In the genomic region with DNA sequence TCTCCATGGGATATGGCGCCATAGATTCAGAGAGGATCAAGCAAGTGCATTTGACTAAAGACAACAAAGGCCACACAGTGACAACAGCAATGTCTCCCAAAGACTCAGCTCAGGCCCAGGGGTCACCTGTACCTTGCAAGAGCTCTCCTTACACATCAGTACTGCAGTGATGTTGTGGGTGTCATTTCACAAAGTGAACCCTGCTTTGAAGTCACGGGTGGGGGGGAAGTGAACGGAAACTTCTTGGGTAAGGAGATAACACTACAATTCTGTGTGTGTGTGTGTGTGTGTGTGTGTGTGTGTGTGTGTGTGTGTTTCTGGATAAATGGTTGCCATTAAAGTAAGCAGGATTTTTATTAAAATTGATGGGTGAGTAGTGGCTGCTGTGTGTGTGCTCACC, we compare ENCODE assay signal across 27 mouse cellular contexts. TPM values are rescaled to one million over a fixed set of nuclear protein-coding genes. Genes with fewer than 3 reads are reported as not detected.
A peak's percentile ranks its signal among the peaks of the same experiment; 100 is the strongest.
DNase-seq lines count a peak whose midpoint lies in the region; ATAC-seq lines count a peak whose summit lies in the region.
"Had no signal": no experiment of that assay in that cellular context is flagged by ENCODE, and none has a peak within 500 bp of the region (broad histone marks: within the 10 kb centered on the region; RNA-seq: fewer than 3 reads in every experiment).

No protein-coding gene starts in this region.

- peak; percentile 68 for DNase-seq in CD4-positive, CD25-positive, alpha-beta regulatory T cell, adult 2 months (ENCODE audit: low read depth, low spot score)
- peak; percentile 41 for DNase-seq in T-cell, adult 2 months (ENCODE audit: low spot score)
- peak; percentile 59 for DNase-seq in induced T-regulatory cell, adult 2 months (ENCODE audit: low read depth)
- peak; percentile 75 for DNase-seq in naive thymus-derived CD4-positive, alpha-beta T cell, adult 2 months (ENCODE audit: low read depth)
- DNase-seq in lung, postnatal 10 days: no peak
- DNase-seq in liver, embryonic 11.5 days (ENCODE audit: low spot score): no peak
- DNase-seq in layer of hippocampus, adult 9-11 months: no peak
- no peak for DNase-seq in gastrocnemius, postnatal 4 days (ENCODE audit: low spot score in 2 of 2)
- DNase-seq: adrenal gland, adult 8-10 months; adrenal gland, postnatal 25 days; cerebellum, adult 11 months; cerebellum, adult 18-20 months; cerebellum, adult 8-10 months; cerebellum, adult 9-11 months; cerebellum, postnatal 14 days; cerebellum, postnatal 36 days; embryo, embryonic 11 days; forebrain, postnatal 0 days had no signal

- H3K9me3 ChIP-seq in liver, embryonic 11.5 days (ENCODE audit: control insufficient read depth, low read length): no peaks in the 10 kb centered on the region
- H3K9me3 ChIP-seq: embryonic facial prominence, embryonic 13.5 days; embryonic facial prominence, embryonic 15.5 days; forebrain, embryonic 10.5 days; forebrain, embryonic 12.5 days; G1E had no signal

- H3K4me1 ChIP-seq in liver, embryonic 11.5 days (replicated peaks; ENCODE audit: control insufficient read depth, insufficient read depth, low read length): peaks cover 47% of the 10 kb centered on the region

- 68% methylated on average over 3 of the region's 3 CpGs for WGBS in liver, embryonic 11.5 days

- H3K9ac ChIP-seq in liver, embryonic 11.5 days (ENCODE audit: low read depth, low read length): no peak overlapping the region
- H3K9ac ChIP-seq: embryonic facial prominence, embryonic 13.5 days; embryonic facial prominence, embryonic 15.5 days; forebrain, embryonic 12.5 days; forebrain, postnatal 0 days had no signal

- no peak overlapping the region for H3K4me3 ChIP-seq in liver, embryonic 11.5 days (ENCODE audit: low read depth, low read length)
- H3K4me3 ChIP-seq: embryonic facial prominence, embryonic 13.5 days; embryonic facial prominence, embryonic 15.5 days; erythroblast, embryonic 14.5 days; forebrain, embryonic 10.5 days; forebrain, embryonic 12.5 days had no signal

- H3K36me3 ChIP-seq in liver, embryonic 11.5 days (ENCODE audit: control insufficient read depth, insufficient read depth, low read length): no peaks in the 10 kb centered on the region
- H3K36me3 ChIP-seq: embryonic facial prominence, embryonic 13.5 days; embryonic facial prominence, embryonic 15.5 days; forebrain, embryonic 10.5 days; forebrain, embryonic 12.5 days; G1E had no signal

- H3K4me2 ChIP-seq in liver, embryonic 11.5 days: no peak overlapping the region
- H3K4me2 ChIP-seq: embryonic facial prominence, embryonic 13.5 days; embryonic facial prominence, embryonic 15.5 days; forebrain, embryonic 12.5 days had no signal

- no peaks in the 10 kb centered on the region for H3K27me3 ChIP-seq in liver, embryonic 11.5 days (replicated peaks; ENCODE audit: control insufficient read depth, insufficient read depth, low read length)
- H3K27me3 ChIP-seq: CH12.LX; embryonic facial prominence, embryonic 13.5 days; embryonic facial prominence, embryonic 15.5 days; forebrain, embryonic 12.5 days; Patski had no signal

- no peak for ATAC-seq in liver, embryonic 11.5 days (replicated peaks; ENCODE audit: low FRiP score)
- ATAC-seq: forebrain, embryonic 14.5 days; forebrain, postnatal 0 days; Patski had no signal

- H3K27ac ChIP-seq in liver, embryonic 11.5 days (ENCODE audit: low read depth, low read length): no peak overlapping the region
- H3K27ac ChIP-seq: embryonic facial prominence, embryonic 13.5 days; embryonic facial prominence, embryonic 15.5 days; forebrain, embryonic 10.5 days; forebrain, embryonic 12.5 days had no signal

RNA-seq across cellular contexts. Expression of gene Map4k4, which starts 53.9 kb away (rescaled TPM):
- 12.5 and 13.6 TPM in 2 replicates for polyA plus RNA-seq in liver, embryonic 11.5 days (2014; fragmentation: Nextera tagmentation; extraction: Ambion mirVana)
- 100 to 1,000 TPM; 156 to 168 TPM for total RNA-seq in gastrocnemius, postnatal 4 days (2021)

Comparison
In these comparisons a context has a peak if more than half of its experiments do, and no peak if none do; other contexts are left out.
1. DNase-seq: peak in CD4-positive, CD25-positive, alpha-beta regulatory T cell, adult 2 months (single experiment), T-cell, adult 2 months (single experiment), induced T-regulatory cell, adult 2 months (single experiment) and naive thymus-derived CD4-positive, alpha-beta T cell, adult 2 months (single experiment); none in lung, postnatal 10 days (single experiment), liver, embryonic 11.5 days (single experiment), layer of hippocampus, adult 9-11 months (single experiment) and gastrocnemius, postnatal 4 days (0 of 2).